Mouse (Mus musculus): ENCODE measurements at regions not wholly inside any gene's neighbourhood (a gene's known extent, or its start where the extent isn't known, plus 50 kb on each side); places are given as distances from the start of the nearest gene placed in this dataset.

DNA sequence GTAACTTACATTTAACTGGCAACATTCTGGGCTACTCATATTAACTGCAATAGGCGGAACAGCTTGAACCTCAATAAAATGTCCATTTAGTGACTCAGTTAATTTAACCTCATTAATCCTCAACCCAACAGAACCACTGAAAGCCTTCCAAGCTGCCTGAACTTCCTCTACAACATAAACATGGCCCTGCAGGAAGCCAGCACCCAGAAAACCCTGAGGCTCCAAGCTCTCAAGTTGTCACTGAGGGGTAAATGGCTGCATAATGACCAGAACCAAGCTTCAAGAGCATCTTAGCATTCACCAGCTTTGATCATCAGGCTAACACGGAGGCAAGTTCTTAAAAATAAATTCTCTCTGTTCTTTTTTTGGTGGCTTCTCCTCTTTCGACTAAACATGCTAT is 315.2 kb downstream of the Fsip2 start:
- TF ChIP-seq CTCF (IDR thresholded peaks at IDR 0.05; ENCODE audit: extremely low read depth, insufficient read depth, low read length) (no peak), POLR2A (IDR thresholded peaks at IDR 0.05; ENCODE audit: extremely low read depth, insufficient read depth, low read length) (no peak)
